Mouse (Mus musculus) thymus, adult 2 months (tissue): Measurements from ENCODE around the gene Sh2d7.

Experiments used
- CTCF ChIP-seq: fragments of 200-500 bp; IDR thresholded peaks from 2 replicates; pipeline ENCODE4 v1.5.1; 2012; ENCODE audit warnings: mild to moderate bottlenecking, control low read depth, low read length, moderate library complexity, borderline replicate concordance; ENCODE audit not compliant: control insufficient read depth, poor library complexity, insufficient read depth; ENCODE audit errors: extremely low read depth
- POLR2A ChIP-seq: fragments of 200-500 bp; IDR thresholded peaks from 2 replicates; pipeline ENCODE4 v1.6.1; 2012; ENCODE audit warnings: mild to moderate bottlenecking, low read length, control low read depth, moderate library complexity; ENCODE audit not compliant: control insufficient read depth, poor library complexity, insufficient read depth; ENCODE audit errors: extremely low read depth

DNA sequence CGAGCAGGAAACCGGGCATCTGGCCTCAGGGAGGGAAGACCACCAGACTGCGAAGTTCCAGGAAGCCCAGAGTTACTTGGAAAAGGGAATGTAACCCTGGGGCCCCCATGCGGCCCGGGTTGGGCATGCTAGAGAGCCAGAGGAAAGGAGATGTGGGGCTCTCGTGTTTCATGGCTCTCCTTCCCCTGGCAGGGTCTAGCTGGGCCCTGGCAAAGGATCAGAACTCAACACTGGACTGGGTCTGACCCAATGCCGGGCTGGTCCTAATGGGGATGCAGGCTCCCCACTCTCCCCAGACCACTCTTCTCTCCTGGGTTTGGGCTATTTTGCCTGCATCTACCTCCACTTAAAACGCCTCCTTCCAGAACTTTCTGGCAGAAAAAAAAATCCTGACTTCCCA is 19.9 kb downstream of the Sh2d7 start:
- TF ChIP-seq POLR2A = no peak
- no peak for TF ChIP-seq CTCF
